Mouse (Mus musculus) forebrain, postnatal 0 days (tissue): ENCODE results near the gene Ankrd66. TPM values are rescaled to one million over a fixed set of nuclear protein-coding genes. Genes with fewer than 3 reads are reported as not detected.
"Not testable (repeated sequence)": the region's sequence is repeated elsewhere in the genome, so short reads cannot be mapped to it uniquely, and the experiment has no call there.

Experiments used
- ATAC-seq: fragments of 200-750 bp; cut with Nextera tagmentation; 2 replicates; pipeline ENCODE4 v1.8.0; 2017; ENCODE audit warnings: mild to moderate bottlenecking, moderate library complexity
- DNase-seq: peaks from one replicate; pipeline ENCODE4 v3.0.0-alpha.2; 2015
- H3K27ac ChIP-seq: fragments of 300-500 bp; sonication (generic); 2 replicates; pipeline ENCODE4 v1.5.1; 2014; ENCODE audit warnings: low read depth, mild to moderate bottlenecking, antibody characterized with exemption, low read length, moderate library complexity, mixed read lengths
- H3K27me3 ChIP-seq: fragments of 300-500 bp; sonication (generic); 2 replicates; pipeline ENCODE4 v1.6.1; 2014; ENCODE audit warnings: mild to moderate bottlenecking, low read length, mixed read lengths; ENCODE audit not compliant: insufficient read depth
- H3K36me3 ChIP-seq: fragments of 300-500 bp; sonication (generic); 2 replicates; pipeline ENCODE4 v1.6.1; 2014; ENCODE audit warnings: mild to moderate bottlenecking, moderate library complexity; ENCODE audit not compliant: insufficient read depth
- H3K4me1 ChIP-seq: fragments of 300-500 bp; sonication (generic); 2 replicates; pipeline ENCODE4 v1.6.1; 2014; ENCODE audit warnings: antibody characterized with exemption; ENCODE audit not compliant: insufficient read depth
- H3K4me2 ChIP-seq: fragments of 300-500 bp; sonication (generic); 2 replicates; pipeline ENCODE4 v1.6.1; 2014; ENCODE audit warnings: low read depth, mild to moderate bottlenecking, moderate library complexity
- H3K4me3 ChIP-seq: fragments of 300-500 bp; sonication (generic); 2 replicates; pipeline ENCODE4 v1.5.1; 2014; ENCODE audit warnings: low read depth, low read length, mixed read lengths
- H3K9ac ChIP-seq: fragments of 300-500 bp; sonication (generic); 2 replicates; pipeline ENCODE4 v1.6.1; 2014; ENCODE audit warnings: mild to moderate bottlenecking
- H3K9me3 ChIP-seq: fragments of 300-500 bp; sonication (generic); 2 replicates; pipeline ENCODE4 v1.6.1; 2016; ENCODE audit warnings: low read length
- CTCF ChIP-seq: sonication (generic); IDR thresholded peaks from 2 replicates; pipeline ENCODE4 v1.5.1; 2016; ENCODE audit warnings: antibody characterized with exemption, control low read depth, low read depth
- WGBS: fragments of 180-500 bp; shearing (Covaris S2); extraction: QIAGEN DNeasy Blood & Tissue Kit; methylation state at CpG from one replicate; pipeline ENCODE4 v1.1.7; 2014; 5-methylcytosine and 5-hydroxymethylcytosine counted together
- polyA plus RNA-seq: library from polyadenylated mRNA; unstranded; fragments of >200 nt; fragmentation: Nextera tagmentation; extraction: Ambion mirVana; gene quantifications from 2 replicates; pipeline ENCODE4 v1.2.1, GENCODE M21; 2015
- total RNA-seq: library from RNA; depleted of rRNA; stranded (reverse); fragments of >200 nt; gene quantifications from 2 replicates; pipeline ENCODE4 v1.2.3, GENCODE M21; 2014

Gene Ankrd66
- total and polyA plus RNA-seq, 2 experiments from 2014 or later: 1.2 TPM; not detected in 1

DNA sequence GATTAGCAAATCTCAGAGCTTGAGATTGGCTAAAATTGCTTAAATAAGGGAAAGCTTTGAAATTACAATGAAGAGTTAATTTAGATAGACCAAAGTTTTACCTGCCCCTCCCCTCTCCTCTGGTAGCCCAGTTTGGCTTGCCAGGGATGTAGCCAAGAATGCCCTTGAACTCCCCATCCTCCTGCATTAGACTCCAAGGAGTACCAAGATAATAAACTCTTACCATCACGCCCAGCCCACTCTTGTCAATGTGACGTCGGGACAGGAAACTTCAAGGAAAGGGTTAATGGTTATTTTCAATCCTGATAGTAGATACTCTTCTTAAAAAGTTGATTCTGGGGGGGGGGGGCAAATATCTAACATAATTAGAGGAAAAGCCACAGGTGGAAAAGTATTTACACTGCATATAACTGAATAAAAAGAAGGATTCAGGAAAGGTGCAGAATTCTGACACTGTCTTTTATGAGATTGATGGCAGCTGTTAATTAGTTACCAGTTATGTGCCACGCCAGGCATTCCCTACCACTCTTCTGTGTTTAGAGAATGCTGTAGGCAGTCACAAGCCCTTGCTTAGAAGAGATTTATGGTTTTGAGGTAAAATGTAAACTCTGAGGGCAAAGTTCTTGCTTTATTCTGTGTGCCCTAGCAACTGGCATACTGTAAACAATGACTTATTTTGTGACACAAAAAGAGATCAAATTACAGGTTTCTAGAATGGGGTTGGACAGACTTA, 39.4 kb downstream of the Ankrd66 start:
- H3K4me2 ChIP-seq: no peak overlapping the region
- no peak overlapping the region for H3K4me3 ChIP-seq
- H3K27ac ChIP-seq: no peak overlapping the region
- no peaks in the 10 kb centered on the region for H3K9me3 ChIP-seq
- no peaks in the 10 kb centered on the region for H3K27me3 ChIP-seq
- H3K4me1 ChIP-seq: no peaks in the 10 kb centered on the region
- no peak for TF ChIP-seq CTCF
- no peaks in the 10 kb centered on the region for H3K36me3 ChIP-seq
- 70% methylated on average over 4 of the region's 4 CpGs for WGBS
- no peak for ATAC-seq
- H3K9ac ChIP-seq: no peak overlapping the region
- no peak for DNase-seq

DNA sequence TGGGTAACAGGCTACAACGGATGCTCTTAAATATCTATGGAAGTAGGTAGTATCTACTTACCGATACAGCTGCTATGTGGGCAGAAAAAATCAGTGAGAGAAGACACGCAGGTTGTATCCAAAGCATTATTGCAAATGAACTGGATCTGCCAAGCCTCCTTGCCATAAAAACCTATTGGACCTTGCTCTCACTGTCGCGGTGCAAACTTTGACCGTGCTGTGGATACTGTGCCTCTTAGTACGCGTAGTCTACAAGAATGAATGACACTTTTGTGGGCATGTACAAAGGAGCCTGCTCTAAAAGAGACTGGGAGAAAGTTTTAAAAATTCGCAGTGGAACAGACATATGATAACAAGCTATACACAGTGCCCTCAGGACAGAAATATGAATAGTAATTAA, 40.8 kb downstream of the Ankrd66 start, which contains the start of gene Mep1a:
TSS of gene Mep1a (minus strand) at position 221 of the 400 bp plus-strand sequence.
- Histone ChIP-seq H3K27ac (no peak within 1 kb of the TSS), H3K4me2 (no peak within 1 kb of the TSS), H3K36me3 (no peaks in the 10 kb centered on the region), H3K27me3 (no peaks in the 10 kb centered on the region), H3K4me1 (no peaks in the 10 kb centered on the region), H3K9ac (no peak within 1 kb of the TSS), H3K4me3 (no peak within 1 kb of the TSS), H3K9me3 (no peaks in the 10 kb centered on the region)
- no peak for TF ChIP-seq CTCF
- DNase-seq (no peak), ATAC-seq (no peak)
- 82% methylated on average over 9 of the region's 9 CpGs for whole genome bisulfite sequencing

DNA sequence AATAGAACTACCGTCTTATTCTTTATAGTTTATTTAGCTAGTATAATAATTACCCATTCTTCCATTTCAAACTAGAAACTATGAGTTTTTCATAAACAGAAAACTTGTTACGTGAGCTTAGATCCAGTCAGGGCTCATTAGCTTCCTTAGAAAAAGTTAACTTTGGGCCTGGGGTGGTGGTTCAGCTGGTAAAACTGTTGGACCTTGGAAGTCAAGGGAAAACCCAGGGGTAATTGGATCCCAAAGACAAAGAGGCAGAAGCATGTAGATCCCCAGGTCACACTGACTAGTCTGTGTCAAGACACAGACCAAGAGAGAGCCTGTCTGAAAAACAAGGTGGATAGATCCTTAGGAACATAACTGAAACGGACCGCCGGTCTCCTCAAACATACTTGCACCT, 41.8 kb downstream of the Ankrd66 start:
- no peaks in the 10 kb centered on the region for H3K4me1 ChIP-seq
- DNase-seq (no peak), ATAC-seq (no peak)
- H3K27ac ChIP-seq: no peak overlapping the region
- no peak overlapping the region for H3K9ac ChIP-seq
- 93% methylated on average over 5 of the region's 5 CpGs for WGBS
- no peaks in the 10 kb centered on the region for H3K9me3 ChIP-seq
- TF ChIP-seq CTCF: no peak
- H3K4me2 ChIP-seq: no peak overlapping the region
- H3K27me3 ChIP-seq: no peaks in the 10 kb centered on the region
- H3K36me3 ChIP-seq: no peaks in the 10 kb centered on the region
- no peak overlapping the region for H3K4me3 ChIP-seq

DNA sequence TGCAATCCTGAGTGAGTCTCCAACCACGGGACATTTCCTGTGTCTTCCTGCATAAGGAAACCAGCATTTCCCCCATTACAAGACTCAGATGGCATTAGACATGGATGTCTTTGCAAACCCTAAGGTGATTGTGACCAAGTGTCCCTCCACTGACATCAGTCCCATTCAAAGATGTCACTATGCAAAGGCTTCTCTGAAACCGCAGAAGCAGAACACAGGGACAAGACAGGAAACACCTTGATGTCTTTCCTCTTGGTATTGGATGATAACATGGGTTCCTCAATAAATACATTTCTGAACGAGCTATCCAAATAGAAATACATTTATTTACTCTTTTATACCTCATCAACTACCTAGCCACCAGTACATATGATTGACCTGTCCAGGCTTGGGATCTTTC, 42.2 kb downstream of the Ankrd66 start:
- 85% methylated on average over 3 of the region's 3 CpGs for WGBS
- H3K27ac ChIP-seq: no peak overlapping the region
- no peak overlapping the region for H3K9ac ChIP-seq
- DNase-seq (no peak), ATAC-seq (no peak)
- no peaks in the 10 kb centered on the region for H3K27me3 ChIP-seq
- H3K4me2 ChIP-seq: no peak overlapping the region
- no peaks in the 10 kb centered on the region for H3K36me3 ChIP-seq
- H3K9me3 ChIP-seq: no peaks in the 10 kb centered on the region
- no peak for TF ChIP-seq CTCF
- H3K4me3 ChIP-seq: no peak overlapping the region
- no peaks in the 10 kb centered on the region for H3K4me1 ChIP-seq

DNA sequence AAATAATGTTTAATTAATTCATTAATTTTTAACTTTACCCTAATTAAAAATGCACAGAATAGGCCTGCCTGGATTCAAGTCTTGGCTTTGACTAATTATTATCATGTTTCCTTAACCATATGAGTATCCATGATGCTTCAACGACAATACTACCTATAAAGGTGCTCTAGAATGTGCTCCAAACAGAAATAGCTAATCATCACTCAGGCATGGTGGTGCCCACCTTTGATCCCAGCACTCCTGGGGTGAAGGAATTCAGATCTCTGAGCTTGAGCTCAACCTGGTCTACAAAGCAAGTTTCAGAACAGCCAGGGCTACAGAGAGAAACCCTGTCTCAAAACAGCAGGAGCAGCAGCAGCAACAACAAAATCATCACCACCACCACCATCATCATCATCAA, 42.9 kb downstream of the Ankrd66 start:
- Histone ChIP-seq H3K27ac (no peak overlapping the region), H3K4me2 (no peak overlapping the region), H3K36me3 (no peaks in the 10 kb centered on the region), H3K9me3 (no peaks in the 10 kb centered on the region), H3K4me1 (no peaks in the 10 kb centered on the region), H3K4me3 (no peak overlapping the region), H3K9ac (no peak overlapping the region), H3K27me3 (no peaks in the 10 kb centered on the region)
- ATAC-seq: no peak
- no peak for TF ChIP-seq CTCF
- 73% methylated on average over 1 of the region's 1 CpGs for WGBS
- DNase-seq: no peak

DNA sequence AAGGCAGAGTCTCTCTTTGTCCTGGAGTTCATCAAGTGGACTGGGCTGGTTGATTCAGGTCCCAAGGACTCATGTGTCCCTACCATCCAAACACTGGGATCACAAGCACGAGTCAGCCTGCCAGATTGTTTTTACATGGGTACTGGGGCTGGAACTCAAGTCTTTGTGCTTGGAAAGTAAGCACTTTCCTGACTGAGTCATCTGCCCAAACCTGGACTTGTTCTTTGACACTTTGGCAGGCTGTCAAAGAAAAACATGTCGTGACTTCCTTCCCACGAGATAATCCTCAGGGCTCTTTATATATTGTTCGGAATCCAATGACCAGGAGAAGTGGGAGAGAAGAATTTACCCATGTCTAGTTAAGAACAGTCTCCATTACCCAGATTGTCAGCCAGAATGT, 45.9 kb downstream of the Ankrd66 start:
- TF ChIP-seq CTCF: no peak
- H3K27me3 ChIP-seq: no peaks in the 10 kb centered on the region
- H3K4me3 ChIP-seq: no peak overlapping the region
- no peak for DNase-seq
- no peaks in the 10 kb centered on the region for H3K4me1 ChIP-seq
- no peak overlapping the region for H3K27ac ChIP-seq
- no peak overlapping the region for H3K9ac ChIP-seq
- WGBS: 77% methylated on average over 4 of the region's 4 CpGs
- H3K4me2 ChIP-seq: no peak overlapping the region
- no peak for ATAC-seq
- H3K9me3 ChIP-seq: no peaks in the 10 kb centered on the region
- no peaks in the 10 kb centered on the region for H3K36me3 ChIP-seq

DNA sequence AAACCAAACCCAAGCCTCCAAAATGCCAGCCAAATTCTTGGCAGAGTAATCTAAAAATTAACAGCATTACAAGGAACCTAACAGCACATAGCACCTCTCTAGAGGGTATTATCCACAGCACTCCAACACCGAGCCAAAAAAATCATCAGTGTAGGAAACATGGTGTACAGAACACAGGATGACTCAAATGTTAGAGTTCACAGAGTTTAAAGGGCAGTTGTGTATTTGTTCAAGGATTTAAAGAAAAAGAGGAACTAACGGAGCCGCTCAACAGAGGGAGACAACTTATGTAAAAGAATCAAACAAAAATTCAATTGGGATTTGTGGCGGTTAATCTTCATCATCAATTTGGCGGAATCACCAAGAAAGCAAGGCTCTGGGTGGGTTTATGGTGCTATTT, 47.9 kb downstream of the Ankrd66 start:
- no peaks in the 10 kb centered on the region for H3K4me1 ChIP-seq
- TF ChIP-seq CTCF: no peak
- H3K27ac ChIP-seq: no peak overlapping the region
- ATAC-seq (no peak), DNase-seq (no peak)
- no peaks in the 10 kb centered on the region for H3K36me3 ChIP-seq
- H3K9me3 ChIP-seq: no peaks in the 10 kb centered on the region
- H3K27me3 ChIP-seq: no peaks in the 10 kb centered on the region
- WGBS: 89% methylated on average over 5 of the region's 5 CpGs
- no peak overlapping the region for H3K9ac ChIP-seq
- H3K4me3 ChIP-seq: no peak overlapping the region
- H3K4me2 ChIP-seq: no peak overlapping the region

DNA sequence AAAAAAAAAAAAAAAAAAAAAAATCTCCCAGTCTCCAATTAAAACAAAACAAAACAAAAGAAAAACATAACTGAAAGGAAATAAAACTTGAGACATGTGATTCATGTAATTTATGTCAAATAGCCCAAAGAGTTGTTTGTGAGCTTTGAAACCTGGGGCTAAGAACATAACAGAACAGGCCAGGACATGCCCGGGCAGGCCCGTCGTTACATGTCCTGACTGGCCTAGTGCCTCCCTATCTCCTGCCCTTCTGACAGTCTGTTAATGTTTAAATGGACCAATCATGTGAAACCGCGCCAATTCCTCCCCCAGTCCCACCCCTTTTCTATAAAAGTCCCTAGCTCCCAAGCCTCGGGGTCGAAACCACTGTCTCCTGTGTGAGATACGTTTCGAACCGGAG, 53.1 kb downstream of the Ankrd66 start:
- not testable (repeated sequence) for DNase-seq, H3K36me3 ChIP-seq, H3K9me3 ChIP-seq, H3K27ac ChIP-seq, H3K9ac ChIP-seq, H3K4me1 ChIP-seq, H3K4me3 ChIP-seq, H3K27me3 ChIP-seq, H3K4me2 ChIP-seq, ATAC-seq
- WGBS: 89% methylated on average over 5 of the region's 10 CpGs
